Mouse (Mus musculus) limb, embryonic 10.5 days (tissue): ENCODE results near the gene Gadd45b. TPM values are rescaled to one million over a fixed set of nuclear protein-coding genes. Genes with fewer than 3 reads are reported as not detected.

Experiments used
- DNase-seq: peaks from one replicate; pipeline ENCODE4 v3.0.0-alpha.2; 2017; ENCODE audit warnings: low spot score
- H3K27ac ChIP-seq: fragments of 300-500 bp; sonication (generic); 2 replicates; pipeline ENCODE4 v1.5.1; 2016; ENCODE audit warnings: mild to moderate bottlenecking
- H3K27me3 ChIP-seq: fragments of 300-500 bp; sonication (generic); 2 replicates; pipeline ENCODE4 v1.6.1; 2016; ENCODE audit warnings: low read depth, mild to moderate bottlenecking; ENCODE audit not compliant: poor library complexity, severe bottlenecking
- H3K36me3 ChIP-seq: fragments of 300-500 bp; sonication (generic); 2 replicates; pipeline ENCODE4 v1.6.1; 2016; ENCODE audit warnings: mild to moderate bottlenecking, moderate library complexity
- H3K4me1 ChIP-seq: fragments of 300-500 bp; sonication (generic); 2 replicates; pipeline ENCODE4 v1.6.1; 2016
- H3K4me3 ChIP-seq: fragments of 300-500 bp; sonication (generic); 2 replicates; pipeline ENCODE4 v1.5.1; 2016; ENCODE audit warnings: mild to moderate bottlenecking, moderate library complexity
- H3K9me3 ChIP-seq: fragments of 300-500 bp; sonication (generic); replicated peaks from 2 replicates; pipeline ENCODE4 v1.6.1; 2016; ENCODE audit warnings: mild to moderate bottlenecking
- WGBS: fragments of 180-500 bp; shearing (Covaris S2); methylation state at CpG from one replicate; pipeline ENCODE4 v1.1.7; 2016; 5-methylcytosine and 5-hydroxymethylcytosine counted together
- polyA plus RNA-seq: library from polyadenylated mRNA; unstranded; fragments of >200 nt; fragmentation: Nextera tagmentation; extraction: Ambion mirVana; gene quantifications from 2 replicates; pipeline ENCODE4 v1.2.1, GENCODE M21; 2016

Gadd45b gene
- polyA plus RNA-seq, 1 experiment from 2014 or later, result 9.8 TPM

- no peak overlapping the region for H3K27ac ChIP-seq
- no peak for DNase-seq
- H3K9me3 ChIP-seq, result no peaks in the 10 kb centered on the region
- H3K4me3 ChIP-seq, result no peak overlapping the region
- WGBS, result 88% methylated on average over 9 of the region's 9 CpGs
- H3K36me3 ChIP-seq, result no peaks in the 10 kb centered on the region
- H3K4me1 ChIP-seq, result peaks cover 41% of the 10 kb centered on the region
- H3K27me3 ChIP-seq, result peaks cover 6% of the 10 kb centered on the region
Observed at GRCm38 (mm10) chr10:80943701-80944100, 13.8 kb downstream of the Gadd45b start.

- no peak overlapping the region for H3K27ac ChIP-seq
- H3K9me3 ChIP-seq, result no peaks in the 10 kb centered on the region
- DNase-seq, result no peak
- H3K27me3 ChIP-seq, result peaks cover under 1% of the 10 kb centered on the region; the same call in 1 of the 2 replicates
- no peaks in the 10 kb centered on the region for H3K36me3 ChIP-seq
- WGBS, result 88% methylated on average over 5 of the region's 5 CpGs
- H3K4me1 ChIP-seq, result peaks cover 39% of the 10 kb centered on the region
- no peak overlapping the region for H3K4me3 ChIP-seq
Observed at GRCm38 (mm10) chr10:80944231-80944630, 14.4 kb downstream of the Gadd45b start.

- 66% methylated on average over 14 of the region's 14 CpGs for WGBS
- peaks cover 15% of the 10 kb centered on the region; the same call in 1 of the 2 replicates for H3K27me3 ChIP-seq
- no peaks in the 10 kb centered on the region for H3K9me3 ChIP-seq
- peaks cover 17% of the 10 kb centered on the region for H3K4me1 ChIP-seq
- no peaks in the 10 kb centered on the region for H3K36me3 ChIP-seq
- H3K4me3 ChIP-seq, result no peak overlapping the region
- H3K27ac ChIP-seq, result 0 out of 2 replicates have a peak overlapping the region, but pooled peaks have one; percentile 22
- DNase-seq, result no peak
Observed at GRCm38 (mm10) chr10:80946684-80947437, 17.0 kb downstream of the Gadd45b start.

- H3K27me3 ChIP-seq, result peaks cover 17% of the 10 kb centered on the region; the same call in 1 of the 2 replicates
- 71% methylated on average over 2 of the region's 2 CpGs for WGBS
- H3K9me3 ChIP-seq, result no peaks in the 10 kb centered on the region
- no peaks in the 10 kb centered on the region for H3K36me3 ChIP-seq
- H3K4me1 ChIP-seq, result peaks cover 15% of the 10 kb centered on the region
- DNase-seq, result no peak
- H3K27ac ChIP-seq, result no peak overlapping the region
- H3K4me3 ChIP-seq, result no peak overlapping the region
Observed at GRCm38 (mm10) chr10:80947802-80948201, 17.9 kb downstream of the Gadd45b start.

GRCm38 (mm10) chr10:80948570-80948969 is 18.7 kb downstream of the Gadd45b start:
- DNase-seq, result no peak
- H3K4me3 ChIP-seq, result no peak overlapping the region
- no peaks in the 10 kb centered on the region for H3K9me3 ChIP-seq
- H3K4me1 ChIP-seq, result peaks cover 10% of the 10 kb centered on the region
- 0 out of 2 replicates have a peak overlapping the region, but pooled peaks have one; percentile 21 for H3K27ac ChIP-seq
- no peaks in the 10 kb centered on the region for H3K36me3 ChIP-seq
- WGBS, result 45% methylated on average over 6 of the region's 6 CpGs
- H3K27me3 ChIP-seq, result peaks cover 21% of the 10 kb centered on the region; the same call in 1 of the 2 replicates

GRCm38 (mm10) chr10:80949081-80949480 is 19.2 kb downstream of the Gadd45b start:
- WGBS, result 77% methylated on average over 3 of the region's 3 CpGs
- Histone ChIP-seq H3K4me3 (no peak overlapping the region), H3K4me1 (peaks cover 10% of the 10 kb centered on the region), H3K27me3 (peaks cover 21% of the 10 kb centered on the region; the same call in 1 of the 2 replicates), H3K27ac (0 out of 2 replicates have a peak overlapping the region, but pooled peaks have one; percentile 21), H3K36me3 (no peaks in the 10 kb centered on the region), H3K9me3 (no peaks in the 10 kb centered on the region)
- no peak for DNase-seq

- Histone ChIP-seq H3K9me3 (no peaks in the 10 kb centered on the region), H3K36me3 (no peaks in the 10 kb centered on the region), H3K27me3 (peaks cover 21% of the 10 kb centered on the region; the same call in 1 of the 2 replicates), H3K4me3 (no peak overlapping the region), H3K27ac (peak overlapping the region; percentile 19; the same call in 1 of the 2 replicates), H3K4me1 (peaks cover 12% of the 10 kb centered on the region)
- DNase-seq, result no peak
- WGBS, result 22% methylated on average over 5 of the region's 5 CpGs
Observed at GRCm38 (mm10) chr10:80950314-80950713, 20.4 kb downstream of the Gadd45b start.

GRCm38 (mm10) chr10:80951761-80952390 is 22.0 kb downstream of the Gadd45b start:
- no peak for DNase-seq
- no peak overlapping the region for H3K4me3 ChIP-seq
- 80% methylated on average over 10 of the region's 10 CpGs for WGBS
- H3K36me3 ChIP-seq, result no peaks in the 10 kb centered on the region
- H3K9me3 ChIP-seq, result no peaks in the 10 kb centered on the region
- H3K27ac ChIP-seq, result no peak overlapping the region
- H3K27me3 ChIP-seq, result peaks cover 21% of the 10 kb centered on the region; the same call in 1 of the 2 replicates
- H3K4me1 ChIP-seq, result peaks cover 18% of the 10 kb centered on the region

GRCm38 (mm10) chr10:80952449-80952848 is 22.6 kb downstream of the Gadd45b start:
- no peaks in the 10 kb centered on the region for H3K9me3 ChIP-seq
- no peak for DNase-seq
- no peaks in the 10 kb centered on the region for H3K36me3 ChIP-seq
- peaks cover 18% of the 10 kb centered on the region for H3K4me1 ChIP-seq
- H3K27me3 ChIP-seq, result peaks cover 21% of the 10 kb centered on the region; the same call in 1 of the 2 replicates
- H3K4me3 ChIP-seq, result no peak overlapping the region
- H3K27ac ChIP-seq, result no peak overlapping the region
- 79% methylated on average over 15 of the region's 15 CpGs for WGBS

GRCm38 (mm10) chr10:80954415-80954814 is 24.5 kb downstream of the Gadd45b start:
- 92% methylated on average over 13 of the region's 13 CpGs for WGBS
- DNase-seq, result no peak
- no peaks in the 10 kb centered on the region for H3K36me3 ChIP-seq
- H3K27me3 ChIP-seq, result peaks cover 20% of the 10 kb centered on the region; the same call in 1 of the 2 replicates
- H3K4me1 ChIP-seq, result peaks cover 8% of the 10 kb centered on the region
- no peak overlapping the region for H3K4me3 ChIP-seq
- H3K9me3 ChIP-seq, result no peaks in the 10 kb centered on the region
- no peak overlapping the region for H3K27ac ChIP-seq

GRCm38 (mm10) chr10:80954843-80955242 is 25.0 kb downstream of the Gadd45b start:
- Histone ChIP-seq H3K4me1 (peaks cover 8% of the 10 kb centered on the region), H3K27ac (no peak overlapping the region), H3K4me3 (no peak overlapping the region), H3K36me3 (no peaks in the 10 kb centered on the region), H3K27me3 (peaks cover 16% of the 10 kb centered on the region; the same call in 1 of the 2 replicates), H3K9me3 (no peaks in the 10 kb centered on the region)
- DNase-seq, result no peak
- 86% methylated on average over 6 of the region's 6 CpGs for WGBS

GRCm38 (mm10) chr10:80955536-80955935 is 25.7 kb downstream of the Gadd45b start:
- 30% methylated on average over 9 of the region's 9 CpGs for WGBS
- DNase-seq, result peak; percentile 70
- no peak overlapping the region for H3K4me3 ChIP-seq

GRCm38 (mm10) chr10:80956385-80956784 is 26.5 kb downstream of the Gadd45b start:
- H3K27me3 ChIP-seq, result 0 out of 2 replicates have a peak, but pooled peaks cover 6% of the 10 kb centered on the region
- H3K4me1 ChIP-seq, result peaks cover 20% of the 10 kb centered on the region
- DNase-seq, result no peak
- 92% methylated on average over 8 of the region's 8 CpGs for WGBS
- H3K9me3 ChIP-seq, result no peaks in the 10 kb centered on the region
- peak overlapping the region; percentile 79 for H3K27ac ChIP-seq
- H3K4me3 ChIP-seq, result no peak overlapping the region
- H3K36me3 ChIP-seq, result no peaks in the 10 kb centered on the region

More at GRCm38 (mm10) chr10:80955536-80955935, 25.7 kb downstream of the Gadd45b start:
- Histone ChIP-seq H3K36me3 (no peaks in the 10 kb centered on the region), H3K9me3 (no peaks in the 10 kb centered on the region), H3K27ac (peak overlapping the region; percentile 79), H3K27me3 (peaks cover 12% of the 10 kb centered on the region; the same call in 1 of the 2 replicates), H3K4me1 (peaks cover 12% of the 10 kb centered on the region)
